Mouse (Mus musculus): ENCODE data around the gene Macrod2.

GRCm38 (mm10) chr2:141194476-141194875 lies 799.4 kb downstream of the Macrod2 start:
- no peak for TF ChIP-seq EP300 (IDR thresholded peaks at IDR 0.05)
- TF ChIP-seq CTCF (IDR thresholded peaks at IDR 0.05) = no peak

Data from lung, postnatal 0 days (tissue).